Mouse (Mus musculus) left cerebral cortex, adult 2 months (tissue): ENCODE results near the gene Hist1h4f. TPM values are rescaled to one million over a fixed set of nuclear protein-coding genes. Genes with fewer than 3 reads are reported as not detected.
"Not testable (repeated sequence)": the region's sequence is repeated elsewhere in the genome, so short reads cannot be mapped to it uniquely, and the experiment has no call there.

Source experiments
- DNase-seq, 2 experiments: peaks; one replicate each; pipeline ENCODE4 v3.0.0; 2021 to 2022; ENCODE audit warnings: low spot score in 2 of 2, mixed read lengths in 1 of 2; ENCODE audit errors: extremely low spot score in 1 of 2
- H3K27ac ChIP-seq: fragments of 200-600 bp; 2 replicates; pipeline ENCODE4 v1.8.1; 2022
- H3K4me3 ChIP-seq: fragments of 200-600 bp; 2 replicates; pipeline ENCODE4 v1.8.1; 2022
- CTCF ChIP-seq: fragments of 200-600 bp; IDR thresholded peaks from 2 replicates; pipeline ENCODE4 v1.8.1; 2022; ENCODE audit warnings: antibody characterized with exemption, mild to moderate bottlenecking, moderate library complexity
- intact Hi-C: fragments of 180-260 bp; cut with DNase I; formaldehyde crosslinking; loops from one replicate; pipeline ENCODE4 v1.15.1; 2025
- total RNA-seq, 2 experiments: library from RNA; stranded (reverse); gene quantifications; 2 replicates each; pipeline ENCODE4 v1.2.3; 2021

Gene Hist1h4f
- total RNA-seq, 2 experiments from 2014 or later: 161 to 177 TPM

DNA sequence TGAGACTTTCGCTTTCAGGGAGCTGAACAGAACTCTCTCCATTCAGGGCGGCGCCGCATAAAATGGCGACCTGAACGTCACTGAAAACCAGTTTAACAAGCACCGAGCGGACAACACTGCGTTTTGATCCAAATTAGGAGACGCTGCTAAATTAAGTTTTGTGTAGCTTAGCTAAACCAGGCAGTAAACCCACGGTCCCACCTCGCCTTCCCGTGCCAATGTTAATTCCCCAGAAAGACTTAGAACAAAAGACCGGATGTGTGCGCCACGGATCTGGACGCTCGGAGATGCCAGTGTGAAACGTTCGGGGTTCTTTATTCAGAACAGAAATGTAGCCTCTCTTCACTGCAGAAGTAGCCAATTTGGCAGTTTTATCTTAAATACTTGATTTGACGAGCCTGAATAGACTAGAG lies 33.6 kb upstream of the Hist1h4f start:
- intact Hi-C loops: loop anchor here (10.0 kb wide), 1 partner anchor 1800 kb away; the partner anchor contains the start of genes Hist1h1b, Hist1h2an, Hist1h2bp and Hist1h3i
- Histone ChIP-seq H3K4me3 (peak overlapping the region; percentile 67), H3K27ac (peak overlapping the region; percentile 82)
- no peak for TF ChIP-seq CTCF
- peak; percentile 65 to 66 for DNase-seq

DNA sequence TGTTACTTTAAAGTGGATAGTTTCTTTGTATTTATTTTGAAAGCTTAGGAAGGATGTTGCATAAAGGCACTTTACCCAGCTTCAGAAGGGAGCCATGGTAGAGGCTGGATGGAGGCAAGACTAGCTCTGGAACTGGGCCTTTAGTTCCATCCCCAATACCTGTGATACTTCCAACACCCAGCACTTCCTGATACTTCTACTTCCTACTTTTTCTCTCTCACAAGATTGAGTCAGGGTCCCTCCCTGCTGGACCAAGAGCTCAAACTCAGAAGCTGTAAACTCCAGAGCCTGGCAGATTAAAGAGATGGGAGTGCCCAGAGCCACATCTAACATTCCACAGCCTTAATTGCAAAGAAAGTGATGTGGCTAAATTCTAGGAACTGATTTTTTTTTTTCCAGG lies 32.9 kb upstream of the Hist1h4f start:
- no peak for DNase-seq
- no peak for TF ChIP-seq CTCF
- H3K4me3 ChIP-seq: peak overlapping the region; percentile 67
- H3K27ac ChIP-seq: peak overlapping the region; percentile 82
- intact Hi-C loops: loop anchor here (5.0 to 10.0 kb wide), 4 partner anchors 113 to 1867 kb away; partner anchors contain the start of genes Hist1h1a, Hist1h1b, Hist1h1t and Hist1h2ai

DNA sequence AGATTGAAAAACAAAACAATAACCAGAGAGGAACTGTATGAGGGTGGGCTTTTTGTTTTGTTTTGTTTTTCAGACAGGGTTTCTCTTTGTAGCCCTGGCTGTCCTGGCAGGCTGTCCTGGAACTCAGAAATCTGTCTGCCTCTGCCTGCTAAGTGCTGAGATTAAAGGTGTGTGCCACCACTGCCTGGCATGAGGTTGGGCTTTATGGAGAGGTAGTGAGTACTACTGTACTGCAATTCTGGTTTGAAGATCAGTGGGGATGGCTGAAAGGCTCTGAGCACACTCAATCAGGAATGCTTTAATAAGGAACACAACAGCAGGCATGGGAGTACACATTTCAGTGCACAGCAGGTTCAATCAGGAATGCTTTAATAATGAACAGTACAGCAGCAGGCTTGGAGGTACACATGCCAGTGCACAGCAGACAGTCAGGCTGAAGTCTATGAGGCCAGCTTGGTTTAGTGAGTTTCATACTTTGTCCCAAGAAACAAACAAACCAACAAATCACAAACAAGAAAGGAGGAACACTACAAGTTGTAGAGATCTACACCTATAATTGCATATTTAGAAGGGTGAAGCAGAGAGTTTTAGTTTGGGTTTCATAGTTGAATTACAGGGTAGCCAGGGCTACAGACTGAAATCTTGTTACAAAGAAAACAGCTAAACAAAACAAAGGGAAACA lies 32.1 kb upstream of the Hist1h4f start:
- peak overlapping the region; percentile 24; the same call in 1 of the 2 replicates for H3K27ac ChIP-seq
- no peak for TF ChIP-seq CTCF
- intact Hi-C loops: loop anchor here (2.0 to 10.0 kb wide), 5 partner anchors 114 to 1866 kb away; partner anchors contain the start of genes Hist1h1a, Hist1h1b, Hist1h1t and Hist1h2ai

GRCm38 (mm10) chr13:23582219-23583056 lies 31.0 kb upstream of the Hist1h4f start:
- peak overlapping the region; percentile 76 for H3K4me3 ChIP-seq
- peak overlapping the region; percentile 80 for H3K27ac ChIP-seq
- no peak for TF ChIP-seq CTCF
- DNase-seq: no peak
- intact Hi-C loops: loop anchor here (2.0 to 10.0 kb wide), 5 partner anchors 115 to 1865 kb away; partner anchors contain the start of genes Hist1h1a, Hist1h1b, Hist1h1t and Hist1h2ai

More for the DNA sequence above, 32.1 kb upstream of the Hist1h4f start:
- no peak overlapping the region for H3K4me3 ChIP-seq
- DNase-seq: no peak

GRCm38 (mm10) chr13:23581408-23582218 lies 30.2 kb upstream of the Hist1h4f start, which contains the start of gene Hist1h4d:
Hist1h4d (plus strand) TSS chr13:23581598.
- Histone ChIP-seq H3K4me3 (peak within 1 kb of the TSS; percentile 76), H3K27ac (peak within 1 kb of the TSS; percentile 80)
- intact Hi-C loops: loop anchor here (2.0 to 10.0 kb wide), 5 partner anchors 116 to 1864 kb away; partner anchors contain the start of genes Hist1h1a, Hist1h1b, Hist1h1t and Hist1h2ai
- peak; percentile 96 to 97 for DNase-seq
- TF ChIP-seq CTCF: no peak

DNA sequence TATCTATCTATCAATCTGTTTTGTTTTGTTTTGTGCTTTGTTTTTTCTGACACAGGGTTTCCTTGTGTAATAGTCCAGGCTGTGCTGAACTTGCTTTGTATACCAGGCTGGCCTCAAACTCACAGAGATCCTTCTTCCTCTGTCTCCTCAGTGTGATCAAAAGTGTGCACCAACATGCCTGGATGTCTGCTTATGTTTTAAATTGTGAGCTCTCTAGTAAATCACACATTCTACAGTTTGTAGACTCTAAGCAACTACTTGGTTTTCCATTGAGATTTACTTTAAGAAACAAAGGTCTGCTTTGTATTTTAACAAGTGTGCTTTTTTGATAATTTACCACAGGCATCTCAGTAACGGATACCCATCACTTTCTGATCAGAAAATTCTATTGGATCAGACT lies 26.4 kb upstream of the Hist1h4f start:
- Histone ChIP-seq H3K27ac (no peak overlapping the region), H3K4me3 (no peak overlapping the region)
- TF ChIP-seq CTCF: no peak
- DNase-seq: no peak
- intact Hi-C loops: no loop called here

DNA sequence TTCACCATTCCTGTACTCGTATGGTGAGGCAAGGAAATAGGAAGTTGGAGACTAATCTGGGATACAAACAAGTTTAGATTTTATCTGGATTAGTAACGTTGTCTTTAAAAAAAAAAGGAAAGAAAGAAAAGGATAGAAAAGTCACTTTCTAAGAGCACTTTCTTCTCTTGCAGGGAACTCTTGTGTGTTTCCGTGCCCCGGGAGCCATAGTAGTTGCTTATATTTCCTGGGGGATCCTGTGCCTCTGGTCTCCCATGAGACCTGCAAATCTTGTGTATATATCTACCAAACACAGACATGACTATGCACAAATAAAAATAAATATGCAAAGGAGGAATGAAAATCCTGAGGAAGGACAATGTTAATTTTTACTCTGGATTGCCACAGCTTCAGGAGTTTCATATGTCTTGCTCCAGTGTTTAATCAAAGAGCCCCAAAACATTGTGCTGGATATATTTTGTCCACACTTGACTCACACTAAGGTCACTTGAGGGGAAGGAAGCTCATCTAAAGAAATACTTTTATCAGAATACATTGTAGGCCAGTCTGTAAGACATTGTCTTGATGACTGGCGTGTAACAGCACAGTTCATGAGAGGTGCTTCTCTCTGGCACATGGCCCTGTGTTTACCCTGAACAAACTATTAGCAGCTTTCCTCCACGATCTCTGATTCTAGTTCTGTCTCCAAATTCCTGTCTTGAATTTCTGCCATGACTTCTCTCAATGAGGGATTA lies 25.6 kb upstream of the Hist1h4f start:
- intact Hi-C loops: no loop called here
- Histone ChIP-seq H3K27ac (no peak overlapping the region), H3K4me3 (no peak overlapping the region)
- DNase-seq: no peak
- no peak for TF ChIP-seq CTCF

DNA sequence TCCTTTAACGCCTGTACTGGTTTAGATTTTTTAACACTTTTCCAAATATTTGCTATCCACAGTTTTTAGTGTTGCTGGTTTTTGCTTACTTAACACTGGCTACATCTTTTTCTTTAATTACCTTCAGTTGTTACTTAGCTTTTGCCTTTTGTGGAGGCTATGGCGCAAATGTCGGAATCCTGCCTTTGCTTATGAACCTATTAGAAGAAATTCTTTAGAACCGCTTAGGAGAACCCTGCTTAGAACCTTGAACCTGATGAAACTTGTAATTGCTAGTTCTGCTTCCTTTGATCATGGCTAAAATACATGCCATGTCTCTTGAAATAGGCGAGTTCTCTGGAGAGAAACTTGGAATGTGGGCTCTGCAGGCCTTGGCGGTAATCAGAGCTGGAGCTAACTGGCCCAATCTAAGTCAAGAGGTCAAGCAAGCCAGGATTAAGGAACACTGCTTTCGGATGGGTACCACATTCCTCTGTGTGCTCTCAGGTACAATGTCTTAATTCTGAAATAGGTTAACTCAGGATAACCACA lies 25.0 kb upstream of the Hist1h4f start:
- TF ChIP-seq CTCF: no peak
- peak overlapping the region; percentile 80 for H3K27ac ChIP-seq
- intact Hi-C loops: no loop called here
- H3K4me3 ChIP-seq: peak overlapping the region; percentile 42
- no peak for DNase-seq

DNA sequence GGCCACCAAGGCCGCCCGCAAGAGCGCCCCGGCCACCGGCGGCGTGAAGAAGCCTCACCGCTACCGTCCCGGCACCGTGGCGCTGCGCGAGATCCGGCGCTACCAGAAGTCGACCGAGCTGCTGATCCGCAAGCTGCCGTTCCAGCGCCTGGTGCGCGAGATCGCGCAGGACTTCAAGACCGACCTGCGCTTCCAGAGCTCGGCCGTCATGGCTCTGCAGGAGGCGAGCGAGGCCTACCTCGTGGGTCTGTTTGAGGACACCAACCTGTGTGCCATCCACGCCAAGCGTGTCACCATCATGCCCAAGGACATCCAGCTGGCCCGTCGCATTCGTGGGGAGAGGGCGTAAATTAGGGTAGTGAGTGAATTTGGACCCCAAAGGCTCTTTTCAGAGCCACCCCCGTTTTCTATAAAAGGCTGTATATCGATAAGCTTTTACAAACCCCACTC lies 24.4 kb upstream of the Hist1h4f start:
- Histone ChIP-seq H3K27ac (peak overlapping the region; percentile 80), H3K4me3 (peak overlapping the region; percentile 42)
- intact Hi-C loops: not testable (repeated sequence)
- DNase-seq: peak in 1 of 2 experiments; percentile 26

DNA sequence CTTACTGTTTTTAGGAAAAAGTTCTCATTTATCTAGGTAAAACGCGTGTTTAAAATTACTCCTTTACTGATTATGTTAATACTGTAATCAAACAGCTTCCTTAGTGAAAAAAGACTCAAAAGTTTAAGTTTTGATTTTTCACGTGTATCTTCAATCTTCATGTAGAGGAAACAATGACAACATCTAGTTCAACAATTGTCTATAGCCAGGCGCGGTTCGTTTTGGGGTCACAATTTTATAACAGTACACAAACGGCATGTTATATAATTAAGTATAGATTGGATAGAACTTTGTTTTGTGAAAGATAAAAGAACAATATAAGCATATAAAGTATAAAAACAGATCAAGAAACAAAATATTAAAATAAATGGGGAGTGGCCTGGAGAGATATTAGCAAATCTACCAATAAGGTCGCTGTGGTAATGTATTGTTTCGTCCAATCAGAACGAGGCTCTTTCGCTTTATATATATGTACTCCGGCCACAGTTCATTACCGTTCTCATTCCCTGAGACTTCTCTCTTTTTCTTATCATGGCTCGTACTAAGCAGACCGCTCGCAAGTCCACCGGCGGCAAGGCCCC lies 23.9 kb upstream of the Hist1h4f start, which contains the start of gene Hist1h3d:
TSS of gene Hist1h3d (plus strand) at position 493 of the 581 bp plus-strand sequence.
- intact Hi-C loops: no loop called here
- H3K4me3 ChIP-seq: peak within 1 kb of the TSS; percentile 42
- DNase-seq: peak; percentile 45 to 54
- TF ChIP-seq CTCF: no peak
- peak within 1 kb of the TSS; percentile 80 for H3K27ac ChIP-seq

DNA sequence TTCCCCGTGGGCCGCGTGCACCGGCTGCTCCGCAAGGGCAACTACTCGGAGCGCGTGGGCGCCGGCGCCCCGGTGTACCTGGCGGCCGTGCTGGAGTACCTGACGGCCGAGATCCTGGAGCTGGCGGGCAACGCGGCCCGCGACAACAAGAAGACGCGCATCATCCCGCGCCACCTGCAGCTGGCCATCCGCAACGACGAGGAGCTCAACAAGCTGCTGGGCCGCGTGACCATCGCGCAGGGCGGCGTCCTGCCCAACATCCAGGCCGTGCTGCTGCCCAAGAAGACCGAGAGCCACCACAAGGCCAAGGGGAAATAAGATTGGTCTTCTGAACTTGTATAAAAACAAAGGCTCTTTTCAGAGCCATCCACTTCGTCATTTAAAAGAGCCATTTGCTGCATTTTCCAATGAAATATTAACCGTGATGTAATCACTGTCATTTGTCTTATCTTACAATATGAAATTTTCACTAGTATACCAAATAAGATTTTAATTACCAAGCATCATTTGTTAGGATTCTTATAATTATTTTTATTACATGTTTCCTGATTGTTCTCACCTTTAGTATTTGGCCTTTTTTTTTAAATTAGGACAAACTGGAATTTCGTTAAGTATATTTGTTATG lies 23.2 kb upstream of the Hist1h4f start:
- Histone ChIP-seq H3K27ac (peak overlapping the region; percentile 65), H3K4me3 (peak overlapping the region; percentile 42)
- intact Hi-C loops: loop anchor here (5.0 kb wide), 1 partner anchor 42 kb away; the partner anchor contains the start of genes Hist1h2af and Hist1h4h
- DNase-seq: not testable (repeated sequence)

- intact Hi-C loops: loop anchor here (5.0 kb wide), 1 partner anchor 42 kb away; the partner anchor contains the start of genes Hist1h2af and Hist1h4h
- Histone ChIP-seq H3K4me3 (peak within 1 kb of the TSS; percentile 42), H3K27ac (peak within 1 kb of the TSS; percentile 65)
- peak; percentile 84 to 88 for DNase-seq
Observed at GRCm38 (mm10) chr13:23573898-23574524, 22.6 kb upstream of the Hist1h4f start, which contains the start of the genes Hist1h2bf and Hist1h2ad. Hist1h2bf (minus strand) TSS chr13:23574196. Hist1h2ad (plus strand) TSS chr13:23574381.
